Mouse (Mus musculus) layer of hippocampus, adult 18-20 months (tissue): ENCODE measurements around the gene Sh3glb1. TPM values are rescaled to one million over a fixed set of nuclear protein-coding genes. Genes with fewer than 3 reads are reported as not detected.

Experiments
- DNase-seq, 2 experiments: peaks; one replicate each; pipeline ENCODE4 v3.0.0; 2022; ENCODE audit warnings: low spot score in 2 of 2
- total RNA-seq, 2 experiments: library from RNA; stranded (reverse); gene quantifications; 2 replicates each; pipeline ENCODE4 v1.2.3; 2021

Sh3glb1 gene
- total RNA-seq, 2 experiments from 2014 or later: 53.0 to 54.0 TPM

GRCm38 (mm10) chr3:144676249-144676648 lies 43.9 kb downstream of the Sh3glb1 start:
- no peak for DNase-seq

- DNase-seq: no peak
These were observed 48.1 kb downstream of the Sh3glb1 start for GRCm38 (mm10) chr3:144672016-144672415.

- DNase-seq: no peak
These were observed 49.9 kb downstream of the Sh3glb1 start for GRCm38 (mm10) chr3:144669944-144670874.

- DNase-seq: peak in 1 of 2 experiments; percentile 25
These were observed 50.7 kb downstream of the Sh3glb1 start for GRCm38 (mm10) chr3:144669457-144669864.

GRCm38 (mm10) chr3:144668949-144669348 lies 51.2 kb downstream of the Sh3glb1 start:
- no peak for DNase-seq

- DNase-seq: no peak
These were observed 52.1 kb downstream of the Sh3glb1 start for GRCm38 (mm10) chr3:144668039-144668438.

DNA sequence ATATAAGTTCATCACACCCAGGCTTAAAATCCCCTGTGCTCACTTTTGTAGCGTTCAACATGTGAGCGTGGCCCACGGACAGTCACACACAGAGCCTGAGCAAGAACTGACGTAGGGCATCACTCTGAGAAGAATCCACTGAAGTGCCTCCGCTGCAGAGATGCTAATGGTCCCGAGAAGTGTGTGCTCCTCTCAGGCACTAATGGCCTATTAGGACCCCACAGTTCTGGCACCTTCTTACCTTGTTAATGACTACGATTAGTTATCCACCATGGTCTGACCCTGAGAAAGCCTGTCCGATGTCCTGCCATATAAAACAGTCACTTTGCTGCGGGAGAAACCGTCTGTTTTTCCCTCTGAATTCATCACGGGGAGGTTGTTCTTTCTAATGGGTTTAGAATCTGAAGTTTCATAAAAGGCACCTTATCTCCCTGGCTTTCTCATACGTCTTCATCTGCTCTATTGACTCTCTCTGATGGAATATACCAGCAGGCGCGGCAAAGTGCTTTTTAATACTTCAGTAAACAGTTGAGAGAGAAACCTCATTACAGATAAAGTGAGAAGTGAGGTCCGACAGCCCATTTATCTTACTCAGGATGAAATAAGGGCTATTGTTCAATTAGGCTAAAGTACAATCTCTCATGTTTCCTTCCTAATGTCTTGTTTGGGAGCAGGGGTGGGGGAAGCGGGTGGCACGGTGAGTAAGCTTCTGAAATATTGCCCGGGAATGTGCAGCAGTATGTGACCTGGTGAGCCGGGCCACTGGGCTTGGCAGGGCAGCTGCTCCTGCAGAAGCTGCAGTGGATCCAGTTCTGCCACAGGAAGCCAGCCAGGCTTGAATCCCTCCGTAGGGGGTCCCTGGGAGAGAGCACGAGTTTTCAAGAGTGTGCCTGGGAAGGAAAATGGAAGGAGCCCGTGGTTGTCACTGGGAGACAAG lies 55.5 kb downstream of the Sh3glb1 start:
- DNase-seq: no peak

DNA sequence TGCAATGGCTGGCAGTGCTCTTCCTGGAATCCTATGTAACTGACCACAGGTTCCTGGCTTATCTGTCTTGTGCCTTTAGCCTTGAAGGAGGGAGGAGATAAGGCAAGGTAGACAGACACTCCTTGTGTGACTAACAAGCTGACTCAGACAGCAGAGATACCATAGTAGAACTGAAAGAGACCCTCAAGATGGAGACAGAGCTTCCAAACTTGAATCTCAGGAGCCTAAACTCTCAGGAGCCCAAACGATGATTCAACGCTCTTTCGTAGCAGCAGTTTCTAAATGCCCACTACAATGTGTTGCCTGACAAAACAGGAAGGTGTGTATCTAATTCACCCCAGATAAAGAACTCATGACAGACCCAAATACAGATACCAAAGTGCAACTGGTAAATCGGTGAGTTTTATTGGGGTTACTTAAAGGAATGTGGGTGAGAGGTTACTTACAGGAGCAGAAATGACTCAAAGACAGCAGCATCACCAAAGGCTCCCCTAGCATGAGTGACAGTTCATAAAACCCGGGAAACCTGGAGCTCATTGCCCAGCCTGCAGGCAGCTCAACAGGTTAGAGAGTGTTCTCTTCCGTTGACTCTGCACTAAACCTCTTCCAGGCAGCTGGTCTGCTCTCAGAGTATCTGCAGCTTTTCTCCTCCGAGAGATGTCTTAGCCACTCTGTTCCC lies 56.6 kb downstream of the Sh3glb1 start:
- DNase-seq: no peak

DNA sequence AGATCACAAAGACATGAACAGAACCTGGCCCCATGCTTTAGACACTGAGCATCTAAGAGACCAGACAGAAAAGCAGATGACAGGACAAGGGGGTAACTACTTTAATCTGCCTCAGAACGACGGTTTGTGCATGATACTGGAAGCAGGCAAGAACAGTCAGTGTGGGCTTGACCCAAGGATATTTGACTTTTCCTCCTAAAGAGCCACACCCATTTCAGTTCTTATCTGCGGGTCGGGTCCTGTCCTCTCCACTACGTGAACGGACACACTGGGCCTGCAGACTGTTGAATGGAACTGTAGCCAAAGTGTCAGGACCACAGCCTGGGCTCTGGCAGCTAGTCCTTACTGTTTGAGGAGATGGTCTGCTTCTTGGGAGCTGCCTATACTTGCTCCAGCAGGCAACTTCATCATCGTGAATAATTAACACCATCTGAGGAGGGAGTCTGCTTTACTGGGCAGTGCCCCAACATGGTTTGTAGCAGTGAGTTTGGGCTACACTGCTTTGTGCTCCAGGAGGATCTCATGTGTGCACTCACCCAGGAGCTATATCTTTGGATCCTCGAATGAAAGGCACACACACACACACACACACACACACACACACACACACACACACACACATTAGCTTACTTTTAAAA lies 57.8 kb downstream of the Sh3glb1 start:
- no peak for DNase-seq

DNA sequence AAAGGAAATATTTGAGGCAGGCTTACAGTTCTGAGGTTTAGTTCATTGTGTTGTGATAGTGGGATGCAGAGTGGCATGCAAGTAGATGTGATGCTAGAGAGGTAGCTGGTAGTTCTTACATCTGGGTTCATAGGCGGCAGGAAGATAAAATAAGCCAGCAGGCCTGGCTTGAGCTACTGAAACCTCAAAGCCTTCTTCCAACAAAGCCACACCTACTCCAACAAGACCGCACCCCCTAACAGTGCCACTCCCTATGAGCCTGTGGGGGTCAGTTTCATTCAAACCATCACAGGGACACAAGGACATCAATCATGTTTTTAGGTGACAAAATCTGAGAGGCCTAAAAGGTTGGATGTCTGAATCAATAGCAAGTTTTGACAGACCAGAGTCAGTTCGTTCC lies 58.7 kb downstream of the Sh3glb1 start:
- DNase-seq: no peak

GRCm38 (mm10) chr3:144644202-144644601 lies 75.9 kb downstream of the Sh3glb1 start:
- DNase-seq: no peak

- DNase-seq: peak in 1 of 2 experiments; percentile 45
These were observed 76.7 kb downstream of the Sh3glb1 start for GRCm38 (mm10) chr3:144643301-144643871.

DNA sequence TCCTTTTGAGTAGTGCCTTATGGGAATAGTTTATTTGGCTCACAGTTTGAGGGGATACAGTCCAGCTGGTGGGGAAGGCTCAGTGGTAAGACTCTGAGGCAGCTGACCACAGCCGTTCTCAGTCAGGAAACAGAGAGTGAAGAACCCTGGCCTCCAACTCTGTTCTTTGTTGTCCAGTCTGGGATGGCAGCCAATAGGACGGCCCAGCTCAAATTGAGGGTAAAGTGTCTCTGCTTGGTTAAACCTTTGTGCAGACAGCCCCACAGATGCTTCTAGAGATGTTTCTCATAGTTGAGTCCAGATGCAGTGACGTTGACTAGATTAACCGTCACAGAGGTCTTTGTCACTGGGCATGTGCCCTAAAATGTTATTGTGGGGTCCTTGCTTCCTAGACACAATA lies 78.0 kb downstream of the Sh3glb1 start:
- DNase-seq: no peak

DNA sequence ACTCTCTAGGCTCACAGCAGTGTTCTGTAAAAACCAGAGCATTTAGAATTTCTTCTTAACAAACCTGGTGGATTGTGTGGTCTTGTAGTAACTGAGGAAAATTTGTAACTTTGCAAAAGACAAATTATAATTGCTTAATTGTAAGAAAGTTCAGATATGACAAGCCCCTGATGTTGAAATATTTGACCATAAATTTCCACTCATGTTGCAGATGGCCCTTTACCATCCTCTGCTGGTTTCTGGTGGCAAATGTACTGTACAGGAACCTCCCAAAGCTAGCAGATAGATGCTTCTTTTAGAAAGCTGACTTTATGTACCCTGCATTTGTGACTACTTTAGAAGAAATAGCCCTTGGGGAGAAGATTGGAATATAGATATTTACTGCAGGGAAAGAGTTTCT lies 80.1 kb downstream of the Sh3glb1 start:
- DNase-seq: no peak

DNA sequence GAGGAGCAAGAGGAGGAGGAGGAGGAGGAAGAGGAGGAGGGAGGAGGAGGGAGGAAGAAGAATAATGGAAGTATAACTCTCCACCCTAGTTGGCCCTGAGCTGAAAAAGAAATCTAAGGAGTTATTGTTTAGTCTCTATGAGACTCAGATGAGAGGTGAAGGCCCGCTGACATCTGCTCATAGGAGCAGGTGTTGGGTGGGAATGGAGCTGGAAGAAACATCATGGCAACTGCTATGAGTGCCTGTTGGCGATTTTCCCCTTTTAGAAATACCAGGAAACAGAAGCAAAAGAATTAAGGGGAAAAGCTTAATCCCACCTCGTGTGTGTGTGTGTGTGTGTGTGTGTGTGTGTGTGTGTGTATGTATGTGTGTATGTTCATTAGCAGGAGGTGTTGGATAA lies 80.7 kb downstream of the Sh3glb1 start:
- DNase-seq: no peak

DNA sequence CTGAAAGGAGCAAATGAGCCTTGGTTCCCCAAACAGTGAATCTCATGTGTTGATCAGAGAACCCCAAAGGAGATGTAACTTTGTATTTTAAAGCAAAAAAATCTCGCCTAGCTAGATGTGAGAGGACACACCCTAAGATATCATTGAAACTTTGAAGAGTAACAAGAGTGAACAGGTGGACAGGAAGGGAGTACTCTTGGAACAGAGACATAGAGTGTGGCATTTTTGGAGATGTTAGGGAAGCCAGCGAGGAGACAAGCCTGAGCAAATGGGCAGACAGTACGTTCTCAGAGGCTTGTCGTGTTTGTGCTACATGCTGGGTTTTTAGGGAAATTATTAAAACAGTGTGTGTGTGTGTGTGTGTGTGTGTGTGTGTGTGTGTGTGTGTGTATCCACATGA lies 82.0 kb downstream of the Sh3glb1 start:
- no peak for DNase-seq

- DNase-seq: no peak
These were observed 84.9 kb downstream of the Sh3glb1 start for GRCm38 (mm10) chr3:144635236-144635635.
